Mouse (Mus musculus): ENCODE measurements at regions not wholly inside any gene's neighbourhood (a gene's known extent, or its start where the extent isn't known, plus 50 kb on each side); places are given as distances from the start of the nearest gene placed in this dataset.

DNA sequence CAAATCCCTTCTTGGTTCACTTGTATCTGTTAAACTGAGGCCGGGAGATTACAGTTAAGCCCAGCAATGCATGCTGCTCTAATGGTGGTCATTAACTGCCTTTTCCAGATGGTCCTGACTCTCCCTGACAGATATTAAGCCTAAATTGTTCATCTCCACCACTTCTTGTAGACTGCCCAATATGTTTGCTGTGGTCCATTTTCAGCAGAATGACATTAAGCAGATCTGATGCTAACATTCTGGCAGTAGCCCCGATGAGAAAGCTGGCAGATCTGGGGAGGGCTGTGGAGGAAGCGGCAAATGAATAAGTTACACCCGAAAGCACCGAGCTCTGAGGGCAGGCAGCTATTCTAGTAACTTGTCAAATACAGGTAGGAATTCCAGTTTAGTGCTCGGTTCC, 123.5 kb upstream of the Cdh6 start:
- no peak for DNase-seq (ENCODE audit: low spot score in 2 of 2)

DNA sequence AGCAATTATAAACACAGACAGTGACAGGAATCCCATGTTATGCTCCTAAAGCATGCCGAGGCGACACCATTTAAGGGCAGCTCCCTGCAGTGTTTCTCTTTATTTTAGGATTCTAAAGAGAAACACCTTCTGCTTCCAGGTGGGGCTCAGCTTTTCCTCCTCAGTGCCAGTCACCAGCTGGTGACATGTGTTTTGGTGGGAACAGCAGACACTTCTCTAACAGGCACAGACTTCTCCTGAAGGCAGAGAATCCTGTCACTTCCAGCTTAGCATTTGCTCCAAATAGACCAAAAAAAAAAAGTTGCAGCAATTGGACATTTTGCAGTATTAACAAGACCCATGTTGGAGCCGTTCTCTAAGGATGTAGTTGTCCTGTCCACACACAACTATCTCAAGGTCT, 115.6 kb upstream of the Cdh6 start:
- no peak for DNase-seq (ENCODE audit: low spot score in 2 of 2)

- no peak for DNase-seq (ENCODE audit: low spot score in 2 of 2)
Observed at GRCm38 (mm10) chr15:13287878-13288277, 114.4 kb upstream of the Cdh6 start.

DNA sequence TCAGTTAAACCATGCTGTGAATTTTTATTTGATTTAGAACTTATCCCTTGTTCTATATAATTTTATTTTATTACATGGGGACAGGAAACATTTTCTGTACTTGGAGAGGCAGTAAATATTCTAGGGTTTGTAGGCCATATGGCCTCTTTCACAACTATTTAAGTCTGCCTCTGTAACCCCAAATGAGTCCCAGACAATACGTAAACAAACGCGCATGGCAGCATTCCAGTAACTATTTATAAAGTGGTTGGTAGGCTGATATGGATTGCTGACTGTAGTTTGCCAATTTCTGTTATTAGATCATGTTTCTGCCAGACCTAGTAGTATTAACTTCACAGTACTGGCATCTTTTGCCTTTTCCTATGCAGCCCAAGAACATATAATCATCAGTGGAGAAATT, 111.9 kb upstream of the Cdh6 start:
- DNase-seq (ENCODE audit: low spot score in 2 of 2): no peak

- DNase-seq (ENCODE audit: low spot score in 2 of 2): no peak
Observed at GRCm38 (mm10) chr15:13284219-13284618, 110.7 kb upstream of the Cdh6 start.

GRCm38 (mm10) chr15:13283106-13283505, 109.6 kb upstream of the Cdh6 start:
- DNase-seq (ENCODE audit: low spot score in 2 of 2): no peak

GRCm38 (mm10) chr15:13276909-13277235, 103.4 kb upstream of the Cdh6 start:
- no peak for DNase-seq (ENCODE audit: low spot score in 2 of 2)

- no peak for DNase-seq (ENCODE audit: low spot score in 2 of 2)
Observed at GRCm38 (mm10) chr15:13276225-13276908, 102.9 kb upstream of the Cdh6 start.

- no peak for DNase-seq (ENCODE audit: low spot score in 2 of 2)
Observed at GRCm38 (mm10) chr15:13275326-13275725, 101.9 kb upstream of the Cdh6 start.

GRCm38 (mm10) chr15:13274366-13275067, 101.0 kb upstream of the Cdh6 start:
- DNase-seq (ENCODE audit: low spot score in 2 of 2): no peak

DNA sequence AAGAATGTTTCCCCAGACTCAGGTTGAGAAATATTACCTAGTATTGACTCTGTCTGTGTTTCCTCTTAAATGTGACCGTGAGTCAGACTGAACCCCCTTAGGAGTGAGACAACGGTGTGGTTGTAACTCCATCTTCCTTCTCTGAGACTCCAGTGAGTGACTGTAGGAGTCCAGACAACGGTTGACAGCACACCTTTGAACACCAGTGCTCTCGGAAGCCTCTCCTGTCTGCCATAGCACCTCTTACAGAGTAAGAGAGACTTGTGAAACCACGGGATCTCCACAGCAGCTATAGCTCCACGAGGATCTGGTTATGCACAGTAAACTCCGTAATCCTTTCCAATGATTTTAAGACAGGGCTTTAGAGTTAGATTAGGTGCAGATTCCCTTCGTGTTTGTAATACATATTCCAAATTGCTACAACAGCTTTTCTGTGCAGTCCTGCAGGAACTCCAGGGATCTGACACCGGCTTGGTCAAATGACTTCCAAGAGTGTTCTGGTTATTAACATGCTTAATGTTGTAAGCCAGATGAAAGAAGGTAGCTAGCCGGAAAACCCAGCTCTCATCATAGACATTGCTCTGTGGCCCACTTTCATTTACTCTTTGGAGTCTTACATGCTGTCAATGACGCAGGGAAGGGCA, 72.7 kb upstream of the Cdh6 start:
- DNase-seq (ENCODE audit: low spot score in 2 of 2): no peak

GRCm38 (mm10) chr15:13244306-13244705, 70.8 kb upstream of the Cdh6 start:
- no peak for DNase-seq (ENCODE audit: low spot score in 2 of 2)

DNA sequence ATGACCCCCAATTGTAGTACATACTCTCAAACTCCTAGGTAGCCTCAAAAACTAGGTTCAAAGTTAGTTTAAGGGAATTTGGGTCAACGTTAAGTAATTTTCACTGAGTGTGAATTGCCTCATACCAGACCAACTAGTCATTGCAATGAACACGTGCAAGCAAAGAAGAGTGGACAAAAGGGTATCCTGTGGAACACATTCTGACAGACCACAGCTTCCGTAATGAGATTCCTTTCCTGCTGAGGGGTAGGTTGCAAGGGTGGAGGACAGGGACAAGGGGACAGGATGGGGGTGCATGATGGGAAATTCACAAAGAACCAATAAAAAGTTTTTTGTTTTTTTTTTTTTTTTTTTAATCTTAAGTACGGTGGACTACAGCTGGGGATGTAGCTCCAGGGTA, 70.1 kb upstream of the Cdh6 start:
- DNase-seq (ENCODE audit: low spot score in 2 of 2): no peak

DNA sequence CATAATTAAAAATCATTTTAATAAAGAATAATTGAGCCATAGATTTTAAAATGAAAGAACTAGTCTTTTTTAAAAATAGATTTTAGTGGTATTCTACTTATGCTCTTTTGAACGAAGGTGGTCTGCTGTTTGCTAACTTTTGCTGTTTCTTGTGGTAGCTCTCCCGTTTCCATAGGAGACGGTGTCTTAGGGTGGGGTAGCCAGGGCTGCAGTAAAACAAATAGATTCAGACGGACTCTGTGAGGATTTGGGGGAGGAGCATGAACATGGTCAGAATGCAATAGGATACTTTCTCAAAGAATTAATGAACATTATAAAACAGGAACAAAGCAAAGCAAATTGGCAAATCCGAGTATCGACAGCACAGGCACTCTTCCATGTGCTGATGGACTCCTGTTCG, 67.5 kb upstream of the Cdh6 start:
- no peak for DNase-seq (ENCODE audit: low spot score in 2 of 2)

DNA sequence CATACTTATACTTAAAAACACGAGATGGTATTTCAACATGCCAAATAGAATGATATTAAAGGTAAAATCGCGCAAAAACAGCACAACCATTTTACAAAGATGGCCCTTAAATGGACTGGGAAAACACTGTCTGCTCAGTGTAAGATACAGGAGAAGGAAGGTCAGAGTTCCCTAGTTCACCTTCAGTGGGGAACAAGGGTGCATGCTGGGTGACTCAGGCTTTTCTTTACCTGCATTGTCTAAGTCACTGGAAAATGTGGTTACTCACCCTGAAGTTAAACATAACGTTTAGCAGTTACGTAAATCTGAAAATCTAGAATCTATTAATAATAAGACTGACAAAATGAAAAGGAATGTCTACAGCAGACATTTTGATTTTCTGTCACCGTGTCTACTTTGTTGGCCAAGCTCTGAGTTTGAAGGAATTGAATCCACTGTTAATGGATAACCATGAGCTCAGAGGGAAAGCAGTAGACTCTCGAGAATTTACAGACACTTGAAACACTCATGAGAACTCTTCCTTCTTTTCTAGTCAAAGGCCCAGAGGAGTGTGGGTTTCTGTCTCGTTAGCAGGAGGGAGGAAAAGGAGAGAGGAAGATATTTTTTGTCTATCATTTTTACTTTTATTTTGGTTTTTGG, 63.5 kb upstream of the Cdh6 start:
- no peak for DNase-seq (ENCODE audit: low spot score in 2 of 2)

GRCm38 (mm10) chr15:13232567-13233259, 59.2 kb upstream of the Cdh6 start:
- no peak for DNase-seq (ENCODE audit: low spot score in 2 of 2)

DNA sequence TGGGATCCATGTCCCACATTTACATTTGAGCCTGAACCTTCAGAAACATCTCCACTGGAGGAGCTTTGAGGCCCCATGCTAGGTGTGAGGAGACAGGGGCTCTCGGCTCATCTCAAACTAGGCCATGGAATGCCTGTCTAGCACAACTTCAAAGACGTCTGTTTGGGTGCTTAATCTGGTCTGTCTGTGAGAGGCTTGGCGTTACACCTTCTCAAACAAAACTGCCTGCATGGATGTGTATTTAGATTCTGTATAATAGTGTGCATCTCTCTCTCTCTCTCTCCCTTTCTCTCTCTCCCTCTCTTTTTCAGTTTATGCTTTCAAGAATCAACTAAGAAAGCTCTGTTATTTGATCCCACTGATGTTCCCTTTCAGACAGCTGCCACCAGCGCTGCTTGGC, 58.1 kb upstream of the Cdh6 start:
- DNase-seq (ENCODE audit: low spot score in 2 of 2): no peak

DNA sequence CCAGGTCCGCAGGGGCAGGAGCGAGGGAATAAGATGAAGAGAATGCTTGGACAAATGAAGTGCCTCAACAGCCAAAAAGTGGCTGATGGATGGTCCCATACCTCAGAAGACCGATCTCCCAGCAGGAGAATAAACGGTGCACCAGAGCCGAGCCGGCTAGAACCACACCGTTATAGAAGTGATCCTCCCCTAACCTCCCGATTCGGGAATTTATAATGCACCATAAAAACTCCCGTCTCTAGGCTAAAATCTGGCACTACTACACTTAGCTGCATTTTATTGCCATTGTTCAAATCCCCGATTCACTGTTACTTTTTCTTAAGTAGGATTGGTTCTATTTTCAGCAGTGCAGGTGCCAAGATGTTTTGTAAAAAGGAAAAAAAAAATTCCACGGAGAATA, 54.6 kb upstream of the Cdh6 start:
- DNase-seq (ENCODE audit: low spot score in 2 of 2): no peak

Measured in cerebellum, postnatal 4 days (tissue).